Mouse (Mus musculus): ENCODE measurements around the gene Slc22a13.

DNA sequence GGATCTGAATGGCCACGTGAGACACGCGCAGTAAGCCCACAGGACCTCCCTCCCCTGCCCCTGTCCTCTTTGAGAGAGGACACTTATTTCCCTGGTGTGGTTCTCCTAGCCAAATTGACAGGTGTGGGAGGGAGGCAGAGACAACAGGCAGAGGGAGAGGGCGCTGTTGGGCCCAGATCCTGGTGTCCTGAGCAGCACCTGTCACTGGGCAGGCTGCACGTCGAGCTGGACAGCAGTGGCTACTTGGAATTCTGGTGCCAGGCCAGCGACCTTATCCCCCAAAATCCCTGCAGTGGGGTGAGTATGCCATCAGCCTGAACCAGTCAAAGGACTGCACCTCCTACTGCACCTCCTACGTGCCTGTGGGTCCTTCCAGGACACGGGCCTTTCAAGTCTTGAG is 65.5 kb downstream of the Slc22a13 start:
- peak; percentile 7; the same call in 1 of the 2 replicates for TF ChIP-seq CTCF (IDR thresholded peaks at IDR 0.05; ENCODE audit: low read depth)
- TF ChIP-seq EP300 (optimal IDR thresholded peaks at IDR 0.05) = no peak
